Mouse (Mus musculus) bone marrow, adult 2 months (tissue): ENCODE results near the gene Frmd5.

Experiments
- CTCF ChIP-seq: fragments of 200-500 bp; IDR thresholded peaks from 2 replicates; pipeline ENCODE4 v1.5.1; 2011; ENCODE audit warnings: low read length, control low read depth; ENCODE audit not compliant: control insufficient read depth, insufficient read depth
- POLR2A ChIP-seq: fragments of 200-500 bp; IDR thresholded peaks from 2 replicates; pipeline ENCODE4 v1.6.1; 2011; ENCODE audit warnings: low read depth, mild to moderate bottlenecking, control low read depth, low read length, borderline replicate concordance; ENCODE audit not compliant: control insufficient read depth

DNA sequence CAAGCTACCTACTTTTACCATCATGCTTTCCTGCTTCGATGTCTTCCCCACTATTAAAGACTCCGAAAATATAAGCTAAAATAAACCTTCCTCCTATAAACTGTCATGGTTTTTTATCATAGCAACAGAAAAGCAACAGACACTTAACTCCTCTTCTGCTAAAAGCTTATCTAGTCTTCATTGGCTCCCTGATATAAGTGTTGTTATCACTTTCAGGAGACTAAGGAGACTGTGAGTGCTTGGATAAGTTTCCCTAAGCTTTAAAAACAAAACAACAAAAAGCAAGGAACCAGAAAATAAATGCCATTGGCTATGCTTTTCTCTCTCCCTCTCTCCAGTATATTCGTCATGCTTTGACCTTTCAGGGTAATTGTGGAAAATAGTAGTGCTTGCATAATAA lies 35.4 kb upstream of the Frmd5 start:
- TF ChIP-seq POLR2A (no peak), CTCF (no peak)
